Mouse (Mus musculus) activated CD4-positive, CD25-positive, alpha-beta regulatory T cell, adult 9 weeks (primary cell): ENCODE results near the gene Bche. TPM values are rescaled to one million over a fixed set of nuclear protein-coding genes. Genes with fewer than 3 reads are reported as not detected.

Experiments
- polyA plus RNA-seq: library from polyadenylated mRNA; unstranded; fragments of 100-300 nt; shearing (Covaris generic); gene quantifications from one replicate; pipeline ENCODE4 v1.2.1, GENCODE M21; 2017

Bche gene
- not detected for polyA plus RNA-seq

DNA sequence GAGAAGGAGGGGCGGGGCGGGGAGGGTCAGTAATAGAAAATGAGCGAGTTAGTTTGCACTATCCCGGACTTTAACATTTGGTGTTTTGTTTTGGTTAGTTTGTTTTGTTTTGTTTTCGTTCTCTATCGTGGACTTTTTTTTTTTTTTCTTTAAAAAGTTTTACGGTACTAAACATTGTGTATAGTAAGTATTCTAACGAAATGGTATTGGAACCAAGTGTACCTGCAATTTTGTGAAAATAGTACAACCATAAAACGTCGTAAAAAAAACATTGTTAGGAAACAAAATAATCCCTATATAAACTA is at the start of gene Bche:
TSS of gene Bche (minus strand) at position 6 of the 305 bp plus-strand sequence.

